Mouse (Mus musculus): Measurements from ENCODE around the gene Bag5.

- no peak for TF ChIP-seq CTCF (IDR thresholded peaks at IDR 0.05; ENCODE audit: low read depth)
- no peak for TF ChIP-seq EP300 (IDR thresholded peaks at IDR 0.05; ENCODE audit: low read depth)
Observed at GRCm38 (mm10) chr12:111682003-111682402, 31.1 kb downstream of the Bag5 start.

All from liver, postnatal 0 days (tissue).